Mouse (Mus musculus): Measurements from ENCODE around the gene Pah. TPM values are rescaled to one million over a fixed set of nuclear protein-coding genes. Genes with fewer than 3 reads are reported as not detected.
A peak's percentile ranks its signal among the peaks of the same experiment; 100 is the strongest.

The Pah gene
- polyA plus RNA-seq, 1 experiment: 8.2 TPM

DNA sequence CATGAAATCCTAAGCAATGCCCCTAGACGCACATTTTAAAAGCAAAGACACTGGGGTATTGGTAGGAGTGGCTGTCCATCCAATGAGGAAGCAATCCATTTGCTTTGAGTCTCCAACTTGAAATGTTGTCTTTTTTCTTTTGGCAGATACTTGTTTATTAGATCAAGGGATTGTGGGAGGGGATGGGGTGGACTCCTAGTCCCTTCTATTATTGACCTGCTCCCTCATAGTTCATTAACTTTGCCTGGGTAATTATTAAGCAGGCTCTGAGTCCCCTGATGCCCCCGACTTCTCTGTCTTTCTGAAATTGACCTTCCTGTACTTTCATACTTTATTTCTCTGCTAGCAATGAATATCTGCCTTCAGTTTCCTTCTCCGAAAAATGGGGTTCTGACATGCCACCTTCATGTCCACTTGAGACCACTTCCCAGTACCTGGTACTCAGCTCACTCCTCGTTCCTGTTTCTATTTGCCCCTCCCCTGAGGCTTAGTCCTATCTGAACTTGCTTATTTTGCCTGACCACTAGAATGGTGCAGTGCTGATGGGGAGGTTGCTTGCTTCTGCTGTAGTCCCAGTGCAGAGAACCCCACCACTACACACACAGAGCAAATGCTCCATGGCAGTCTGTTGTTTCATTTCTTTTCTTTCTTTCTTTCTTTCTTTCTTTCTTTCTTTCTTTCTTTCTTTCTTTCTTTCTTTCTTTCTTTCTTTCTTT, 1.0 kb upstream of the Pah start:
- Histone ChIP-seq H3K27ac (ENCODE audit: control insufficient read depth, insufficient read depth, low read depth, low read length, poor library complexity) (no peak overlapping the region), H3K4me3 (replicated peaks; ENCODE audit: control insufficient read depth, low read depth, low read length) (no peak overlapping the region), H3K4me1 (ENCODE audit: control insufficient read depth, insufficient read depth, low read length) (no peaks in the 10 kb centered on the region)
- no peak for TF ChIP-seq CTCF (IDR thresholded peaks at IDR 0.05; ENCODE audit: control insufficient read depth, insufficient read depth, low read length)
- no peak for TF ChIP-seq POLR2A (IDR thresholded peaks at IDR 0.05; ENCODE audit: borderline replicate concordance, control insufficient read depth, low read depth, low read length)
- WGBS: 56% methylated on average over 4 of the region's 4 CpGs

DNA sequence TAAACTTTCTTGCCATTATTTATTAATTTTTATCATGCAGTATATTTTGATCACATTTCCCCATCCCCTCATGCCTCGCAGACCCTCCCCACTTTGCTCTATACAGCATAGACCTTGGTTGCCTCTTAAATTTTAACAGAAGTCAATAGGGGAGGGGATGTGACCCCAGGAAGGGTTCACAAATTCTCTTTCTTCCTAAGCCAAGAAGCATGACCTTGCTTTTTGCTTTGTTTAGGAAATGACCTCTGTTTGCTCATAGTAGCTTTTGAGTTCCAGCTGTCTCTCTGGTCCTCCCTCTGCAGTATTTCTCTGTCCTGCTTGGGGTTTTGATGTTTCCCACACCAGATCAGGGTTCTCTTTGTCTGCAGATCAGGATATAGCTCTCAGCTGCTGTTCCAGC, 12.6 kb downstream of the Pah start:
- 69% methylated on average over 1 of the region's 1 CpGs for WGBS
- no peak overlapping the region for H3K27ac ChIP-seq (ENCODE audit: control insufficient read depth, insufficient read depth, low read depth, low read length, poor library complexity)
- no peak for TF ChIP-seq POLR2A (IDR thresholded peaks at IDR 0.05; ENCODE audit: borderline replicate concordance, control insufficient read depth, low read depth, low read length)
- no peak for TF ChIP-seq CTCF (IDR thresholded peaks at IDR 0.05; ENCODE audit: control insufficient read depth, insufficient read depth, low read length)
- H3K4me3 ChIP-seq (replicated peaks; ENCODE audit: control insufficient read depth, low read depth, low read length): no peak overlapping the region
- H3K4me1 ChIP-seq (ENCODE audit: control insufficient read depth, insufficient read depth, low read length): no peaks in the 10 kb centered on the region

DNA sequence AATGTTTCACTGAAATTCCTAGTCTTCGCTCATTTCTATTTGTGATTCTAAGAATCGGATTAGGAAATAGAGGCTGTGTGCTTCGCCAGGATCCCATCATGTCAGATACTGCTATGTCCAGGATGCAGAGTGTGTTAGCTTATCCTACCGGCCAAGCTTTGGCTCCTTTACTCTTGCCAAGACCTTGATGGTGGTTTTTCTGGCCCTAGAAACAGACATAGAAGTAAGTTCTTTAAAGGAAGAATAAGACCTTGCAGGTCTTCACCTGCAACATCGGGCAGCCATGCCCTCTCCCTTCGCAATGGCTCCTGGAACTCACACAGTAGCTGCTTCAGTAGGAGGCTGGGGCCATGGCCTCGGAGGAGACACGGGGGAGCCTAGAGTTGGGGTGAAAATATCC, 24.2 kb downstream of the Pah start:
- H3K27ac ChIP-seq (ENCODE audit: control insufficient read depth, insufficient read depth, low read depth, low read length, poor library complexity): no peak overlapping the region
- 80% methylated on average over 8 of the region's 8 CpGs for WGBS
- no peak for TF ChIP-seq POLR2A (IDR thresholded peaks at IDR 0.05; ENCODE audit: borderline replicate concordance, control insufficient read depth, low read depth, low read length)
- no peak for TF ChIP-seq CTCF (IDR thresholded peaks at IDR 0.05; ENCODE audit: control insufficient read depth, insufficient read depth, low read length)
- H3K4me1 ChIP-seq (ENCODE audit: control insufficient read depth, insufficient read depth, low read length): no peaks in the 10 kb centered on the region
- no peak overlapping the region for H3K4me3 ChIP-seq (replicated peaks; ENCODE audit: control insufficient read depth, low read depth, low read length)

DNA sequence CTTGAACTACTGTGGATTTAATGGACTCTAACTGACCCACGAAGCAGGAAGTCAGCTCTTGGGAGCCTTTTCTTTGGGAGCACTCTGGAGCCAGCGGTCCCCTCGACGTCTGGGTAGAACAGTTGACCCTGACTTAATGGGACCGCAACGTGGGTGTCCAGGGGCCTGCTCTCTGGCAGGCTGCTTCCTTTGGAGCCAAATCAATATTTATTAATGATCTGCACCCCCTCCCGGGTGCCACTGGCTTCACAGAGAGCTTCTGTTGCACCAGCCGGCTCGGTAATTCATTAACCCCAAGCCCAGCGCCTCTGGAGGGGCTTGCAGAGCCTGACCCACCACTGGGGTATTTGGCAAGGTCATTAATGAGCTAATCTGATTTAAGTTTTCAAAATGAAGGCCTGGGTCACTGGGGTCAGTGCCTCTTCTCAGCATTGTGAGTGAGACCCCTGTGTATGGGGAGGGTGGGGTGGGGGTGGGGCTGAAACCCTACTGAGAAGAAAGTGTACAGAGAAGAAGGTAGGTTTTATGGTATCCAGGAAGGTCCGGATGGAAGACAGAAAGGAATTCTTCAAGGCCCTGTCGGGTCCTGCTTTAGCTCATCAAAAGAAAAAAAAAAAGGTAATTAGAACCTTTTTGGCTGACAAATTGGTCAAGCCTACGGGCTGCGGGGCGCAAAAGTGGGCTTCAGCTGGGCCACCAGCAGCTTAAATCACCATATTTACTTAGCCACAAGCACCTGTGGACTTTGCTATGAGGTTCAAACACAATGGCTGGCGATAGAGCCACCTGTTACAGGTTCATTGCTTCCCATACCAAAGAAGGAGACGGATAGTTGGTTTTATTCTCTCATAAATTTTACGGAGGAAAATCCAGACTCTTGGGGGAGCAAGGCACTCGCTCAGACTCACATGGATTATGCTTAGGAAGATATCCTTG, 25.0 kb downstream of the Pah start:
- TF ChIP-seq POLR2A (IDR thresholded peaks at IDR 0.05; ENCODE audit: borderline replicate concordance, control insufficient read depth, low read depth, low read length): no peak
- TF ChIP-seq CTCF (IDR thresholded peaks at IDR 0.05; ENCODE audit: control insufficient read depth, insufficient read depth, low read length): no peak
- no peak overlapping the region for H3K27ac ChIP-seq (ENCODE audit: control insufficient read depth, insufficient read depth, low read depth, low read length, poor library complexity)
- WGBS: 73% methylated on average over 19 of the region's 19 CpGs
- no peak overlapping the region for H3K4me3 ChIP-seq (replicated peaks; ENCODE audit: control insufficient read depth, low read depth, low read length)
- no peaks in the 10 kb centered on the region for H3K4me1 ChIP-seq (ENCODE audit: control insufficient read depth, insufficient read depth, low read length)

DNA sequence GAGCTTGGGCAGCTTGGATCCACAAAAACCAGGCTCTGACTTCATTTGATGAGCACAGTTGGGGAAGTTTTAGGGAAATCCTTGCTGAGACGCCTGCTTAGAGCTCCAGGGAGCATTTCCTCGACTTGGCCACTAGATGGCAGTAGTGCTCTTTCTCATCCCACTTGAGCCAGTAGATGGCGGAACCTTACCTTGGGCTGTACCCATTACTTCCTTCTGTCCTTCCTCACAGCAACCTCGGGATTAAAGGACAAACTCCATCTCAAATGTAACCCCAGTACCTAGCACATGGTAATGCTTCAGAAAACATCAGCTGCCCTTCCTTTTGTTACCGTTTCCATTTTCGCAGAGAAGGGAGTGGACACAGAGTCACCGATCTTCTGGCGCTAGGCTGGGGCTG, 31.1 kb downstream of the Pah start:
- Histone ChIP-seq H3K4me1 (ENCODE audit: control insufficient read depth, insufficient read depth, low read length) (no peaks in the 10 kb centered on the region), H3K27ac (ENCODE audit: control insufficient read depth, insufficient read depth, low read depth, low read length, poor library complexity) (no peak overlapping the region), H3K4me3 (replicated peaks; ENCODE audit: control insufficient read depth, low read depth, low read length) (no peak overlapping the region)
- TF ChIP-seq POLR2A (IDR thresholded peaks at IDR 0.05; ENCODE audit: borderline replicate concordance, control insufficient read depth, low read depth, low read length) (no peak), CTCF (IDR thresholded peaks at IDR 0.05; ENCODE audit: control insufficient read depth, insufficient read depth, low read length) (peak; percentile 94)
- 34% methylated on average over 8 of the region's 8 CpGs for WGBS

DNA sequence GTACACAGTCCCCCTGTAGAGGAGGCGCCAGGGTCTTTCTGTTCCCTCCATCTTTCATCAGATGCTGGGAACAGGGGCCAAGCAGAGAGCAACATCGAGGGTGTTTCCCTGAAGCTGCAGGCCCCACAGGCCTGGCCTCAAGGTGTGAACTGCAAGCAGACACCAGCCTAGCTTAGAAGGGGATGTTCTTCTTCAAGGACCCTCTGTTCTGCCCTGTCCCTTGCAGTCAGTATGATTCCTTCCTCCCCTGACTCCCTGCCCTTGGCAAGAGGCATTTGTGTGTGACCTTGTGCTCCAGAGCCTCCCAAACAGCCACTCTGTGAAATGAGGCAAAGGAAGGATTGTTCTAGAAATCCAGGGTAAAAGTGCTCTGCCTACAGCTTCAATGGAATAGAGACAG, 34.8 kb downstream of the Pah start:
- 62% methylated on average over 2 of the region's 2 CpGs for WGBS

DNA sequence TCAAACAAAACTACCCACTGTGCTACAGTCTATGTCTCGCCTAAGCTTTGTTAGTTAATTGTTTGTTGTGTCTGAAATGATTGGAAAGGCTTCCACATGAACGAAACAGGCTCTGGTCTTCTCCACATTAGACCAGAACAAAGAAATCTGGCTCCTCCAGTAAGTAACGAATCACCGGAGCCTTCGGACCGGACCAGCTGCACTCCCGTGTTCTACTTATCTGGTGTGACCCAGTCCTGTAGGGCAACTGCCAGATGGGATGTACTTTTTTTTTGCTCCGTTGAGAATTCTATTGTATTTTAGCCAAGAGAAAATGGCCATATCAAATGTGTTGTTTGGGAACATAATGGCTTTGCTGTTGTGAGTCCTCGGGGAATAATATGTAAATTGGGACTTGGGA, 42.2 kb downstream of the Pah start:
- no peaks in the 10 kb centered on the region for H3K4me1 ChIP-seq (ENCODE audit: control insufficient read depth, insufficient read depth, low read length)
- H3K27ac ChIP-seq (ENCODE audit: control insufficient read depth, insufficient read depth, low read depth, low read length, poor library complexity): no peak overlapping the region
- WGBS: 81% methylated on average over 9 of the region's 9 CpGs
- H3K4me3 ChIP-seq (replicated peaks; ENCODE audit: control insufficient read depth, low read depth, low read length): no peak overlapping the region
- TF ChIP-seq CTCF (IDR thresholded peaks at IDR 0.05; ENCODE audit: control insufficient read depth, insufficient read depth, low read length) (no peak), POLR2A (IDR thresholded peaks at IDR 0.05; ENCODE audit: borderline replicate concordance, control insufficient read depth, low read depth, low read length) (no peak)

More for the DNA sequence above, 34.8 kb downstream of the Pah start:
- Histone ChIP-seq H3K27ac (ENCODE audit: control insufficient read depth, insufficient read depth, low read depth, low read length, poor library complexity) (no peak overlapping the region), H3K4me3 (replicated peaks; ENCODE audit: control insufficient read depth, low read depth, low read length) (no peak overlapping the region), H3K4me1 (ENCODE audit: control insufficient read depth, insufficient read depth, low read length) (no peaks in the 10 kb centered on the region)
- TF ChIP-seq CTCF (IDR thresholded peaks at IDR 0.05; ENCODE audit: control insufficient read depth, insufficient read depth, low read length) (no peak), POLR2A (IDR thresholded peaks at IDR 0.05; ENCODE audit: borderline replicate concordance, control insufficient read depth, low read depth, low read length) (no peak)

DNA sequence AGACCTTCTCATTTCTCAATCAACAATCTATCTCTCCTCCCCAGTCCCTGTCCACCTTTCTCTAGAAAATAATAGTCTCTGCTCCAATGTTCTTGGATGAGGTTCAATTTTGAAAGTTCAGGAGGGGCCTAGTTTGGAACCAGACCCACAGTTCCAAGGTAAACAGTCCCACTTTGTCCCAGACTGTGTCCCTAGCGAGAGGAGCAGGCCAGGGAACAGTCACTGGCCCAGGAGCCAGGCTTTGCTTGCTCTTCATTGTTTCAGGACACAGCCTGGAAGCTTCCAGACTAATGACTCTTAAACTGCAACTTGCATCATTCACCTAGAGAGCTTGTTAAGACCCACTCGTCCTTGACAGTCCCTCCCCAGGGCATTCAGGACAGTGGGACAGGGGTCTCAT, 44.1 kb downstream of the Pah start:
- Histone ChIP-seq H3K4me3 (replicated peaks; ENCODE audit: control insufficient read depth, low read depth, low read length) (no peak overlapping the region), H3K27ac (ENCODE audit: control insufficient read depth, insufficient read depth, low read depth, low read length, poor library complexity) (no peak overlapping the region), H3K4me1 (ENCODE audit: control insufficient read depth, insufficient read depth, low read length) (no peaks in the 10 kb centered on the region)
- TF ChIP-seq POLR2A (IDR thresholded peaks at IDR 0.05; ENCODE audit: borderline replicate concordance, control insufficient read depth, low read depth, low read length) (no peak), CTCF (IDR thresholded peaks at IDR 0.05; ENCODE audit: control insufficient read depth, insufficient read depth, low read length) (no peak)
- WGBS: 67% methylated on average over 2 of the region's 2 CpGs
